Mouse (Mus musculus): ENCODE data around the gene Tctn1. TPM values are rescaled to one million over a fixed set of nuclear protein-coding genes. Genes with fewer than 3 reads are reported as not detected.
"Not testable (repeated sequence)": the region's sequence is repeated elsewhere in the genome, so short reads cannot be mapped to it uniquely, and the experiment has no call there.

Gene Tctn1
- total and polyA plus RNA-seq, 2 experiments from 2014 or later = 5.8 to 30.0 TPM

- TF ChIP-seq CTCF (IDR thresholded peaks at IDR 0.05) = no peak
- Histone ChIP-seq H3K9me3 (ENCODE audit: low read length) (no peaks in the 10 kb centered on the region), H3K27me3 (ENCODE audit: insufficient read depth, low read length) (no peaks in the 10 kb centered on the region), H3K27ac (ENCODE audit: low read depth, low read length) (no peak overlapping the region), H3K36me3 (ENCODE audit: insufficient read depth, low read length) (no peaks in the 10 kb centered on the region), H3K4me1 (ENCODE audit: insufficient read depth, low read length) (no peaks in the 10 kb centered on the region), H3K4me2 (ENCODE audit: low read depth, low read length, poor library complexity, severe bottlenecking) (no peak overlapping the region), H3K4me3 (ENCODE audit: low read depth, low read length) (no peak overlapping the region), H3K9ac (replicated peaks; ENCODE audit: low read length, poor library complexity, severe bottlenecking) (no peak overlapping the region)
- 90% methylated on average over 12 of the region's 12 CpGs for WGBS
- no peak for ATAC-seq (ENCODE audit: low FRiP score)
- DNase-seq (ENCODE audit: low spot score) = no peak
Measured at GRCm38 (mm10) chr5:122218109-122218905, 46.0 kb downstream of the Tctn1 start.

- no peak for ATAC-seq (ENCODE audit: low FRiP score)
- H3K4me2 ChIP-seq (ENCODE audit: low read depth, low read length, poor library complexity, severe bottlenecking) = no peak overlapping the region
- H3K4me3 ChIP-seq (ENCODE audit: low read depth, low read length) = no peak overlapping the region
- DNase-seq (ENCODE audit: low spot score) = no peak
- H3K27me3 ChIP-seq (ENCODE audit: insufficient read depth, low read length) = no peaks in the 10 kb centered on the region
- H3K4me1 ChIP-seq (ENCODE audit: insufficient read depth, low read length) = no peaks in the 10 kb centered on the region
- no peaks in the 10 kb centered on the region for H3K9me3 ChIP-seq (ENCODE audit: low read length)
- no peak overlapping the region for H3K27ac ChIP-seq (ENCODE audit: low read depth, low read length)
- no peak overlapping the region for H3K9ac ChIP-seq (replicated peaks; ENCODE audit: low read length, poor library complexity, severe bottlenecking)
- 82% methylated on average over 6 of the region's 6 CpGs for WGBS
- TF ChIP-seq CTCF (IDR thresholded peaks at IDR 0.05) = no peak
- H3K36me3 ChIP-seq (ENCODE audit: insufficient read depth, low read length) = no peaks in the 10 kb centered on the region
Measured at GRCm38 (mm10) chr5:122217636-122218035, 46.6 kb downstream of the Tctn1 start.

DNA sequence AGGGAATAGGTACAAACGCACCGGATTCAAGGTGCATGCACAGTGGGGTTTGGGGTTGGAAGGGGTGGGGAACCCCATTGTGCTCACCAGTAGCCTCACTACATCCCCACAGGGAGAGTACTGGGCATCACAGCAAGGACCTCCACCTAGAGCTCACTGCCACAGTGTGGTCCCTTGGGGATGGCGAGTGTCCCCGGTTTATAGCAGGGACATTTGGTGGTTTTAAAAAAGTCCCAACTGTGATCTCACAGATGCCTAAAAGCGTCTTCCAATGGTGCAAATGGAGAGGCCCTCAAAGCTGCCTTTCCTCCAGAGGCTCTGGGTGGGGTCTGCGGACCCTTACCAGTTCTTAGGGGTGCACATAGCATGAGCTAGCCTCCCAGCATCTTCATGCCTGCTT, 50.4 kb downstream of the Tctn1 start:
- no peaks in the 10 kb centered on the region for H3K27me3 ChIP-seq (ENCODE audit: insufficient read depth, low read length)
- H3K4me1 ChIP-seq (ENCODE audit: insufficient read depth, low read length) = no peaks in the 10 kb centered on the region; the same call in 1 of the 2 replicates
- ATAC-seq (ENCODE audit: low FRiP score) = no peak
- no peaks in the 10 kb centered on the region for H3K9me3 ChIP-seq (ENCODE audit: low read length)
- no peaks in the 10 kb centered on the region for H3K36me3 ChIP-seq (ENCODE audit: insufficient read depth, low read length)
- H3K27ac ChIP-seq (ENCODE audit: low read depth, low read length) = no peak overlapping the region
- no peak overlapping the region for H3K9ac ChIP-seq (replicated peaks; ENCODE audit: low read length, poor library complexity, severe bottlenecking)
- 96% methylated on average over 6 of the region's 6 CpGs for WGBS
- H3K4me2 ChIP-seq (ENCODE audit: low read depth, low read length, poor library complexity, severe bottlenecking) = no peak overlapping the region
- H3K4me3 ChIP-seq (ENCODE audit: low read depth, low read length) = no peak overlapping the region
- TF ChIP-seq CTCF (IDR thresholded peaks at IDR 0.05) = no peak
- no peak for DNase-seq (ENCODE audit: low spot score)

- 100% methylated on average over 1 of the region's 1 CpGs for WGBS
- H3K4me2 ChIP-seq (ENCODE audit: low read depth, low read length, poor library complexity, severe bottlenecking); H3K9me3 ChIP-seq (ENCODE audit: low read length); H3K27me3 ChIP-seq (ENCODE audit: insufficient read depth, low read length); DNase-seq (ENCODE audit: low spot score); H3K4me3 ChIP-seq (ENCODE audit: low read depth, low read length); H3K9ac ChIP-seq (replicated peaks; ENCODE audit: low read length, poor library complexity, severe bottlenecking); ATAC-seq (ENCODE audit: low FRiP score); H3K36me3 ChIP-seq (ENCODE audit: insufficient read depth, low read length); H3K27ac ChIP-seq (ENCODE audit: low read depth, low read length); H3K4me1 ChIP-seq (ENCODE audit: insufficient read depth, low read length): not testable (repeated sequence)
- TF ChIP-seq CTCF (IDR thresholded peaks at IDR 0.05) = 0 out of 2 replicates have a peak, but pooled peaks have one; percentile 11
Measured at GRCm38 (mm10) chr5:122212820-122213219, 51.4 kb downstream of the Tctn1 start.

DNA sequence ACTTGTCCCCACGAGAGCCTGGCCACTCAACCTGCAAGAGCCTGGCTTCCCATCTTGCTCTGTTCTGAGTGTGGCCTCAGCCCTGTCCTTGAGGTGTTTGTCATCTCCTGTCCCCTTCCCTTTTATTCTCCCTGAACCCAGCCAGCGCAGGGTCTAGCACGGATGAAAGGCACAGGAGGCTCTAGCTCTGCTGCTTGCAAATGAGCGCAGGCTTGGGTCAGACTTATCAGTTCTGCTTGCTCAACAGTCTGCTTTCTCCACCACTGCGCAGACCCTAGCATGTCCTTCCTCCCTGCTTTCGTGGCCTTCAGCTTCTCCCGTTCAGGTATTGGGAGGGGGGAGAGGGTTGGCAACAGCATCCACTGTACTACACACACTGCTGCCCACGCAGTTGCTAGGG, 52.1 kb downstream of the Tctn1 start:
- ATAC-seq (ENCODE audit: low FRiP score) (no peak), DNase-seq (ENCODE audit: low spot score) (no peak)
- TF ChIP-seq CTCF (IDR thresholded peaks at IDR 0.05) = no peak
- no peaks in the 10 kb centered on the region for H3K36me3 ChIP-seq (ENCODE audit: insufficient read depth, low read length)
- H3K4me1 ChIP-seq (ENCODE audit: insufficient read depth, low read length) = no peaks in the 10 kb centered on the region; the same call in 1 of the 2 replicates
- H3K4me2 ChIP-seq (ENCODE audit: low read depth, low read length, poor library complexity, severe bottlenecking) = no peak overlapping the region
- H3K27me3 ChIP-seq (ENCODE audit: insufficient read depth, low read length) = no peaks in the 10 kb centered on the region
- WGBS = 86% methylated on average over 8 of the region's 8 CpGs
- H3K4me3 ChIP-seq (ENCODE audit: low read depth, low read length) = no peak overlapping the region
- H3K9ac ChIP-seq (replicated peaks; ENCODE audit: low read length, poor library complexity, severe bottlenecking) = no peak overlapping the region
- no peaks in the 10 kb centered on the region for H3K9me3 ChIP-seq (ENCODE audit: low read length)
- H3K27ac ChIP-seq (ENCODE audit: low read depth, low read length) = no peak overlapping the region

DNA sequence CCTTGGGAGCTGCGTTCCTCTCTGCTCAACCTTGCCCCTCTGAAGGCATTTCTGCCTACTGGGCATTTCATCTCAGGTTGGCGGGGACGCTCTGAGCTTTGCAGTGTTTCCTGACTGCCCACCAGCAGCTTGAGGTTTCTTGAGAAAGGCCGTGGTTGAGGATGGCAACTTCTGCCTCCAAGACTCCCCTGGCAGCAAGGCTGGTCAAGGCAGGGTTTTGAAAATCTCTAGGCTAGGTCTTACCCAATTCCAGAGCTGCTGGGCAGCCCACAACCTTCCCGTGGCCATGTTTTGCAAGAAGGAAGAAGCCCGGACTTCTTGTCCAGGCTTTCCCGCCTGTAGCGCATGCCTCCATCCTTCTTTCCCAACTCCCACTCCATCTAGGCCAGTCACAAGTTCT, 53.4 kb downstream of the Tctn1 start:
- WGBS = 94% methylated on average over 8 of the region's 8 CpGs
- Histone ChIP-seq H3K4me3 (ENCODE audit: low read depth, low read length) (no peak overlapping the region), H3K4me2 (ENCODE audit: low read depth, low read length, poor library complexity, severe bottlenecking) (no peak overlapping the region), H3K9me3 (ENCODE audit: low read length) (no peaks in the 10 kb centered on the region), H3K4me1 (ENCODE audit: insufficient read depth, low read length) (no peaks in the 10 kb centered on the region; the same call in 1 of the 2 replicates), H3K27me3 (ENCODE audit: insufficient read depth, low read length) (no peaks in the 10 kb centered on the region), H3K36me3 (ENCODE audit: insufficient read depth, low read length) (no peaks in the 10 kb centered on the region), H3K27ac (ENCODE audit: low read depth, low read length) (no peak overlapping the region), H3K9ac (replicated peaks; ENCODE audit: low read length, poor library complexity, severe bottlenecking) (no peak overlapping the region)
- ATAC-seq (ENCODE audit: low FRiP score) (no peak), DNase-seq (ENCODE audit: low spot score) (no peak)
- TF ChIP-seq CTCF (IDR thresholded peaks at IDR 0.05) = no peak

Measured in midbrain, postnatal 0 days (tissue).